Mouse (Mus musculus) heart, embryonic 13.5 days (tissue): ENCODE measurements around the gene Ick. TPM values are rescaled to one million over a fixed set of nuclear protein-coding genes. Genes with fewer than 3 reads are reported as not detected.

Source experiments
- ATAC-seq: fragments of 200-750 bp; cut with Nextera tagmentation; 2 replicates; pipeline ENCODE4 v1.8.0; 2017; ENCODE audit warnings: moderate TSS enrichment; ENCODE audit not compliant: insufficient number of reproducible peaks, low FRiP score, low TSS enrichment; ENCODE audit errors: extremely low read depth
- H3K27ac ChIP-seq: fragments of 300-500 bp; sonication (generic); replicated peaks from 2 replicates; pipeline ENCODE4 v1.5.1; 2015; ENCODE audit warnings: moderate library complexity, mild to moderate bottlenecking, inconsistent platforms
- H3K27me3 ChIP-seq: fragments of 300-500 bp; sonication (generic); replicated peaks from 2 replicates; pipeline ENCODE4 v1.6.1; 2015; ENCODE audit warnings: mild to moderate bottlenecking, inconsistent platforms
- H3K36me3 ChIP-seq: fragments of 300-500 bp; sonication (generic); 2 replicates; pipeline ENCODE4 v1.6.1; 2015; ENCODE audit warnings: mild to moderate bottlenecking, inconsistent platforms
- H3K4me1 ChIP-seq: fragments of 300-500 bp; sonication (generic); 2 replicates; pipeline ENCODE4 v1.6.1; 2015; ENCODE audit warnings: inconsistent platforms
- H3K4me2 ChIP-seq: fragments of 300-500 bp; sonication (generic); 2 replicates; pipeline ENCODE4 v1.6.1; 2015; ENCODE audit warnings: inconsistent platforms, mild to moderate bottlenecking, moderate library complexity
- H3K4me3 ChIP-seq: fragments of 300-500 bp; sonication (generic); 2 replicates; pipeline ENCODE4 v1.5.1; 2015; ENCODE audit warnings: moderate library complexity, mild to moderate bottlenecking, inconsistent platforms
- H3K9ac ChIP-seq: fragments of 300-500 bp; sonication (generic); 2 replicates; pipeline ENCODE4 v1.6.1; 2015; ENCODE audit warnings: inconsistent platforms, mild to moderate bottlenecking, moderate library complexity
- H3K9me3 ChIP-seq: fragments of 300-500 bp; sonication (generic); 2 replicates; pipeline ENCODE4 v1.6.1; 2016; ENCODE audit warnings: inconsistent platforms
- WGBS: fragments of 180-500 bp; shearing (Covaris S2); methylation state at CpG from one replicate; pipeline ENCODE4 v1.1.7; 2015; ENCODE audit warnings: mixed read lengths; 5-methylcytosine and 5-hydroxymethylcytosine counted together
- polyA plus RNA-seq: library from polyadenylated mRNA; unstranded; fragments of >200 nt; fragmentation: Nextera tagmentation; extraction: Ambion mirVana; gene quantifications from 2 replicates; pipeline ENCODE4 v1.2.1, GENCODE M21; 2015

The Ick gene
- polyA plus RNA-seq, 1 experiment from 2014 or later = 14.0 TPM

DNA sequence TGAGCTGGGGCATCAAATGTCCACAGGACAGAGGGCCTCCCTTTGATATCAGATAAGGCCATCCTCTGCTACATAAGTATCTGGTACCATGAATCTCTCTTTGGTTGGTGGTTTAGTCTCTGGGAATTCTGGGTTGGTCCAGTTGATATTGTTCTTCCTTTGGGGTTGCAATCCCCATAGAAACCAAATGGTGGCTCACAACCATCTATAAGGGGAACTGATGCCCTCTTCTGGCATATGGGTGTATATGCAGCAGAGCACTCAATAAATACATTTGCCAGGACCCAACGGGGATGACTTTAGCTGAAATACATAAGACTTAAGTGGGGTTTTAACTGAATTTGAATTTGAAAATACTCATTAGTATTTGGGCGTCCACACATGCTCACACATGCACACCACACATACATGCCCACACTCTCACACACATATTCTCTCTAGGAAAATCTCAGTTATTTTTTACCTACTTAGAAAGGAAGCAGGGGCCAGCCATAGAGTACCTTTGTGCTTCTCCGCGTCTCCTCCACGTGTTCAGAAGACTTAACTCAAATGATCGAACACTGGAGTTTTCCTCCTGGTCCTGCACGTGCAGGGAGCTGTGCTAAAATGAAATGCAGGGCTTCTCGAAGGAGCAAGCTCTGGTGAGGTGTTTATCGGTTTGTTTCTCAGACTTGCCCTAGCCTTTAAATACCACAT is 85.1 kb downstream of the Ick start:
- Histone ChIP-seq H3K9ac (no peak overlapping the region), H3K27me3 (no peaks in the 10 kb centered on the region), H3K9me3 (no peaks in the 10 kb centered on the region), H3K36me3 (no peaks in the 10 kb centered on the region), H3K4me3 (no peak overlapping the region), H3K4me1 (peaks cover 39% of the 10 kb centered on the region), H3K4me2 (peak overlapping the region; percentile 85), H3K27ac (no peak overlapping the region)
- 43% methylated on average over 9 of the region's 9 CpGs for WGBS
- no peak for ATAC-seq

DNA sequence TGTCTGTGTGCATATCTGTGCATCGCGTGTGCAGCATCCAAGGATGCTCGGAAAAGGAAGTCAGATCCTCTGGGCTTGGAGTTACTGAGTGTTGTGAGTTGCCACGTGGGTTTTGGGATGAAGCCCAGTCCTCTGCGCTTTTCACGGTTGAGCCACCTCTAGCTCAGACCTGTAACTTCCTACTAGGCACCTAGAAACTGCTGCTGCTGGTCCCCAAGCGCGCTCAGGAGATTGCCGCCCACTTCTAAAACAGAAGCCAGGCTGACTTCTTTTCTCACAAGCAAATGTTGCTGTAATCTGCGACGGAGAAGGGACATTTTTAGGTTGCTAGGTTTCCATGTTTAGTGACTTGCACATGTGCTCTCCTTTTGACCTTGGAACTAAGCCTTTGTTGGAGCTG is 86.0 kb downstream of the Ick start:
- Histone ChIP-seq H3K36me3 (no peaks in the 10 kb centered on the region), H3K27me3 (no peaks in the 10 kb centered on the region), H3K4me2 (no peak overlapping the region), H3K4me1 (peaks cover 39% of the 10 kb centered on the region), H3K4me3 (no peak overlapping the region), H3K9ac (no peak overlapping the region), H3K9me3 (no peaks in the 10 kb centered on the region), H3K27ac (no peak overlapping the region)
- 79% methylated on average over 11 of the region's 11 CpGs for WGBS
- ATAC-seq = no peak

DNA sequence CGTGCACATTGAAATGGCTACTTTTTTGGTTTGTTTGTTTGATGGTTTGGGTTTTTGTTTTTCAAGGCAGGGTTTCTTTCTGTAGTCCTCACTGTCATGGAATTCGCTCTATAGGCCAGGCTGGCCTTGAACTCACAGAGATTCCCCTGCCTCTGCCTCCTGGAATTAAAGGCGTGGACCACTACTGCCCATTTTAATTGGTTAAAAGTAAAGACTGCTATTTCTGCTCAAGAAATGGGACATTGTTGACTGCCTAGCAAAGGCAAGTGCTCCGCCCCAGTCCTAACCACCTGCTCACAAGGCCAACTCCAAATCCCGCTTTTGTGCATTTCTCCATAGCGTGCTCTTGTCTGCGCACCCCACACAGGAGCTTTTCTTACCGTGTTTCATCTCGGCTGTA is 88.8 kb downstream of the Ick start:
- no peak overlapping the region for H3K4me2 ChIP-seq
- peaks cover 18% of the 10 kb centered on the region for H3K4me1 ChIP-seq
- ATAC-seq = no peak
- H3K9ac ChIP-seq = no peak overlapping the region
- 0 out of 2 replicates have a peak, but pooled peaks cover 6% of the 10 kb centered on the region for H3K36me3 ChIP-seq
- no peaks in the 10 kb centered on the region for H3K27me3 ChIP-seq
- no peak overlapping the region for H3K27ac ChIP-seq
- no peaks in the 10 kb centered on the region for H3K9me3 ChIP-seq
- 92% methylated on average over 9 of the region's 9 CpGs for WGBS
- no peak overlapping the region for H3K4me3 ChIP-seq

DNA sequence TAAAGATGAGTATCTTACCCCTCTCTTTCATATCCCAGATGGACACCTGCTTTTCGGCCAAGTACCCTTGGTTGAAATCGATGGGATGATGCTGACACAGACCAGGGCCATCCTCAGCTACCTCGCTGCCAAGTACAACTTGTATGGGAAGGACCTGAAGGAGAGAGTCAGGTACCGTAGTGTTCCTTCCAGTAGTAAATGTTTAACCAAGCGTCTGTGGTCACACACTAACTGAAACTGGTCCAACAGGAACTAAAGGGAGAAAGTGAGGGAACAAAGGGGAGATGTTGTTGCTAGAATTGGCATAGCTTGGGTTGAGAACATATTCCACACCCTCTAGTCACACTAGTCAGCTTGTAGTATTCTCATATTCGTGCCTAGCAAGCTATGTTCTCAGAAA is 95.2 kb downstream of the Ick start:
- WGBS = 68% methylated on average over 6 of the region's 6 CpGs
- no peak overlapping the region for H3K27ac ChIP-seq

DNA sequence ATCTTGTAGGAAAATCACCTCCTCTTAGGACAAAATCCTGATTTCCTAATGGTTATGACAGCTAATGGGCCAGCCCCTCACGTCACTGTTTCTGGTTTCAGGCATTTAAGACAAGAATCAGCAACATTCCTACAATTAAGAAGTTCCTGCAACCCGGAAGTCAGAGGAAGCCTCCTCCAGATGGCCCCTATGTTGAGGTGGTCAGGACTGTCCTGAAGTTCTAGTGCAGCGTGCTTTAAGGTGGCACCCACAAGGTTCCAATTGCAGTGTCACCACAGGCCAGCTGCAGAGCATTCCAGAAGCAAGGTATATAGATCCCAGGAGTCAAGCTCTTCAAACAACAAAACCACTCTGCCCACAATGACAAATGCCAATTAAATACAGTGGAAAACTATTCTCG is 100.0 kb downstream of the Ick start:
- Histone ChIP-seq H3K36me3 (peaks cover 45% of the 10 kb centered on the region), H3K4me3 (no peak overlapping the region), H3K9me3 (no peaks in the 10 kb centered on the region), H3K4me1 (peaks cover 22% of the 10 kb centered on the region), H3K9ac (no peak overlapping the region), H3K27ac (no peak overlapping the region), H3K27me3 (no peaks in the 10 kb centered on the region), H3K4me2 (no peak overlapping the region)
- no peak for ATAC-seq
- WGBS = 30% methylated on average over 4 of the region's 4 CpGs

More for the DNA sequence above, 95.2 kb downstream of the Ick start:
- Histone ChIP-seq H3K9me3 (no peaks in the 10 kb centered on the region), H3K36me3 (peaks cover 39% of the 10 kb centered on the region), H3K4me3 (no peak overlapping the region), H3K4me2 (no peak overlapping the region), H3K4me1 (0 out of 2 replicates have a peak, but pooled peaks cover under 1% of the 10 kb centered on the region), H3K9ac (no peak overlapping the region), H3K27me3 (no peaks in the 10 kb centered on the region)
- ATAC-seq = no peak

DNA sequence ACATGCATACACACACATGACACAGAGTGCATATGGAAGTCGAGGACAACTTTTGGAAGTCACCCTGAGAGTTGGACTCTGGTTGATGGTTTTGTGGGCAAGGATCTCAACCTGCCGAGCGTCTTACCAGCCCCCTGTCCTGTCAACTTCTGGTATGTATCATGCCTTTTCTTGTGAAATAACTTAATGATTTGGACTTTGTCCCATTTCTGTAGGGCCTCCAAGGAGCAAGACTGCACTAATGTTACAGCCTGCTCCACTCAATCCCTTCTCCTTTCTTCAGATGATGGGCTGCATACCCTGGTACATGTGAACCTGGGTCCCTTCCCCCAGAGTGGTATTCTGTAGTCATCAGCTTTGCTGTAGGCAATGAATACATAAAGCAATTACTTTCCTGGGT is 101.1 kb downstream of the Ick start:
- ATAC-seq = no peak

DNA sequence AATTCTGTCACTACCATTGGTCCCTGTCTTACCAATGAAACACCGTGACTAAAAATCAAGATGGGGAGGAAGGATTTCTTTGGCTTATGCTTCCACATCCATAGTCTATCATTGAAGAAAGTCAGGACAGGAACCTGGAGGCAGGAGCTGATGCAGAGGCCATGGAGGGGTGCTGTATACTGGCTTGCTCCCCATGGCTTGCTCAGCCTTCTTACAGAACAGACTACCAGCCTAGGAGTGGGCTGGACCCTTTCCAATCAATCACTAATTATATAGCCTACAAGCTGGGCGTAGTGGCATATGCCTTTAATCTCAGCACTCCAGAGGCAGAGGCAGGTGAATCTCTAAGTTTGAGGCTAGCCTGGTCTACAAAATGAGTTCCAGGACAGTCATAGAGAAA is 101.8 kb downstream of the Ick start:
- Histone ChIP-seq H3K27me3 (no peaks in the 10 kb centered on the region), H3K4me3 (no peak overlapping the region), H3K27ac (no peak overlapping the region), H3K36me3 (peaks cover 28% of the 10 kb centered on the region), H3K4me1 (peaks cover 22% of the 10 kb centered on the region), H3K9ac (no peak overlapping the region), H3K9me3 (no peaks in the 10 kb centered on the region), H3K4me2 (no peak overlapping the region)
- 92% methylated on average over 2 of the region's 2 CpGs for WGBS
- no peak for ATAC-seq

More for the DNA sequence above, 101.1 kb downstream of the Ick start:
- Histone ChIP-seq H3K9me3 (no peaks in the 10 kb centered on the region), H3K27me3 (no peaks in the 10 kb centered on the region), H3K4me3 (no peak overlapping the region), H3K9ac (no peak overlapping the region), H3K4me1 (peaks cover 22% of the 10 kb centered on the region), H3K36me3 (peaks cover 35% of the 10 kb centered on the region), H3K27ac (no peak overlapping the region), H3K4me2 (no peak overlapping the region)
- 82% methylated on average over 3 of the region's 3 CpGs for WGBS

DNA sequence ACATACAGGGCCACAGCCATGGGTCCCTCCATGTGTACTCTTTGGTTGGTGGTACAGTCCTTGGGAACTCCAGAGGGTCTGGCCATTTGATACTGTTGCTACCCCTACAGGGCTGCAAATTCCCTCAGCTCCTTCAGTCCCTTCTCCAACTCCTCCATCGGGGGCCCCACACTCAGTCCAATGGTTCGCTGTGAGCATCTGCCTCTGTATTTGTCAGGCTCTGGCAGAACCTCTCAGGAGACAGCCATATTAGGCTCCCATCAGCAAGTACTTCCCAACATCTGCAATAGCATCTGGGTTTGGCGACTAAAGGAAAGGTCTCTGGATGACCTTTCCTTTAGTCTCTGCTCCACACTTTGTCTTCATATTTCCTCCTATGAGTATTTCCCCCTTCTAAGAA is 102.5 kb downstream of the Ick start:
- H3K27ac ChIP-seq = peak overlapping the region; percentile 80
- no peaks in the 10 kb centered on the region for H3K9me3 ChIP-seq
- no peak for ATAC-seq
- H3K36me3 ChIP-seq = peaks cover 22% of the 10 kb centered on the region
- H3K27me3 ChIP-seq = no peaks in the 10 kb centered on the region
- H3K4me3 ChIP-seq = no peak overlapping the region
- no peak overlapping the region for H3K9ac ChIP-seq
- H3K4me2 ChIP-seq = no peak overlapping the region
- H3K4me1 ChIP-seq = peaks cover 22% of the 10 kb centered on the region
- WGBS = 84% methylated on average over 3 of the region's 3 CpGs

DNA sequence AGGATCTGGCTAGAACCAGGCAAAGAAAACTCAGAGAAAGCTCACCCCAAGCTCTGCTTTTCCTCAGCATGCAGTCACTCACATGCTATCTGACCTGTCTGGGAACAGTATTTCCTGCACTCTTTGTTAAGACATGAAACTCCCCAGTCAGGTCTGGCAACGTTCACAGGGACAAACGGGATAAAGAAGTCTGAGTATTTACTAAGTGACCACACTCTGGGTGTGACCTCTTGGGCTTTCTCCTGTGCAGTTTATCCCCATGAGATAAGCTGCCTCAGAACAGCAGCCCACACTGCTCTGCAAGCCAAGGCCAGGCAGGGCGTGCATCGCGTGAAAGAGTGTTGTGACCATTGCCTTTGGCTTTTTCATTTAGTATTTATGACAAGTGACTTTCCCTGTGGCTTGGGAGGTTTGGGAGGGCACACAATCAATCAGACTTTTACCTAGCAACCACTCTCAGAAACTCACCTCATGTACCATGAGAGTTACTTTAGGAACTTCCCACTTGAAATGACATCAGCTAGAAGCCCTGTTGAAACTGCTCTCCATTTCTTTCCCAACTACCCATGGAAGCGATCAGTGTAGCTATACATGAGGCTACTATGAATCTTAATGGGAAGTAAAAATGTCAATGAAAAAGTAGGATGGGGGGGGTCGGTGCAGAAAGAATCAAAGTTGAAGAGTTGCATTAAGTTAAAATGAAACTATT is 103.5 kb downstream of the Ick start:
- 0 out of 2 replicates have a peak overlapping the region, but pooled peaks have one; percentile 11 for H3K9ac ChIP-seq
- ATAC-seq = peak; percentile 66
- no peaks in the 10 kb centered on the region for H3K9me3 ChIP-seq
- 24% methylated on average over 7 of the region's 7 CpGs for WGBS
- H3K4me2 ChIP-seq = peak overlapping the region; percentile 22; the same call in 1 of the 2 replicates
- no peaks in the 10 kb centered on the region for H3K27me3 ChIP-seq
- H3K4me1 ChIP-seq = peaks cover 27% of the 10 kb centered on the region
- peaks cover 22% of the 10 kb centered on the region for H3K36me3 ChIP-seq
- H3K4me3 ChIP-seq = no peak overlapping the region
- peak overlapping the region; percentile 80 for H3K27ac ChIP-seq

DNA sequence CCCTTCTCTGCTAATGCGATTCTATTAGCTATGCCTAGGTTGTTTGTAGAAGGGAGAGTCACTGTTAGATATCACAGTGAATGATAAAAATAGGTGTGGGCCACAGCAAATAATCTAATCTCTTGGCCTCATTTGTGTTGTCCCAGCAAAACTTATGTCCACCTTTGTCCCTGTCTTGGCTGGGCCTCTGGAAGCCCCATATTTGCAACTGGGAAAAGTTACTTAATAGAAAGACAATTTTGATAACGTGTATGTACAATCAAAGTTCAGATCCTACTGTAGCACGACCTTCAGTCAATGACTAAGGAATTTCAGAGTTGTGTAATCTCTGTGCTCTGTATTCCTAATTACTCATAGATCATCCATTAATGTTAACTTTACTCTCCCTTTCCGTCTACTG is 108.1 kb downstream of the Ick start:
- H3K9me3 ChIP-seq = no peaks in the 10 kb centered on the region
- no peak overlapping the region for H3K9ac ChIP-seq
- no peak overlapping the region for H3K27ac ChIP-seq
- 60% methylated on average over 4 of the region's 4 CpGs for WGBS
- H3K36me3 ChIP-seq = no peaks in the 10 kb centered on the region
- no peak for ATAC-seq
- H3K4me3 ChIP-seq = no peak overlapping the region
- peaks cover 20% of the 10 kb centered on the region for H3K4me1 ChIP-seq
- H3K4me2 ChIP-seq = no peak overlapping the region
- H3K27me3 ChIP-seq = no peaks in the 10 kb centered on the region
